Mouse (Mus musculus) G1E (cell line): ENCODE measurements around the gene A630001G21Rik.

Source experiments
- CTCF ChIP-seq: IDR thresholded peaks from 2 replicates; pipeline ENCODE4 v1.5.1; 2012; ENCODE audit warnings: low read depth, low read length, inconsistent platforms, mixed read lengths
- GATA1 ChIP-seq: IDR thresholded peaks from 2 replicates; pipeline ENCODE4 v1.6.1; 2012; ENCODE audit warnings: borderline replicate concordance, low read length, inconsistent platforms, mixed read lengths
- GATA2 ChIP-seq: IDR thresholded peaks from 2 replicates; pipeline ENCODE4 v1.6.1; 2012; ENCODE audit warnings: low read depth, low read length, inconsistent platforms, borderline replicate concordance
- TAL1 ChIP-seq: conservative IDR thresholded peaks from 2 replicates; pipeline ENCODE4 v1.6.1; 2012; ENCODE audit warnings: low read depth, low read length, inconsistent platforms, mixed read lengths

- no peak for TF ChIP-seq CTCF
- no peak for TF ChIP-seq GATA2
- no peak for TF ChIP-seq TAL1
- TF ChIP-seq GATA1 = no peak
Observed at GRCm38 (mm10) chr1:85795196-85795595, 16.8 kb upstream of the A630001G21Rik start.
